Mouse (Mus musculus) erythroid progenitor cell, adult 5-6 weeks (primary cell): ENCODE results near the gene Xlr4c. TPM values are rescaled to one million over a fixed set of nuclear protein-coding genes. Genes with fewer than 3 reads are reported as not detected.
"Not testable (repeated sequence)": the region's sequence is repeated elsewhere in the genome, so short reads cannot be mapped to it uniquely, and the experiment has no call there.

ENCODE experiments used
- ATAC-seq: replicated peaks from 2 replicates; pipeline ENCODE4 v1.8.0; 2016; ENCODE audit warnings: moderate number of reproducible peaks, mild to moderate bottlenecking, moderate TSS enrichment, inconsistent platforms; ENCODE audit not compliant: poor library complexity, low FRiP score, severe bottlenecking
- total RNA-seq, 2 experiments: library from RNA; stranded (forward) in 1 of 2; stranded (reverse) in 1 of 2; fragments of 150-400 nt in 1 of 2; fragments of 186-747, 209-891 nt in 1 of 2; gene quantifications; 2 replicates each; pipeline versions ENCODE4 v1.2.3 to v1.2.4; 2015 to 2017; ENCODE audit warnings: low replicate concordance in 2 of 2

Xlr4c gene
- total RNA-seq (2015; ENCODE audit: low replicate concordance) (7.1 TPM in 1 of 2 replicates, not detected in the other), total RNA-seq (2017; ENCODE audit: low replicate concordance) (14.4 TPM in 1 of 2 replicates, not detected in the other)

DNA sequence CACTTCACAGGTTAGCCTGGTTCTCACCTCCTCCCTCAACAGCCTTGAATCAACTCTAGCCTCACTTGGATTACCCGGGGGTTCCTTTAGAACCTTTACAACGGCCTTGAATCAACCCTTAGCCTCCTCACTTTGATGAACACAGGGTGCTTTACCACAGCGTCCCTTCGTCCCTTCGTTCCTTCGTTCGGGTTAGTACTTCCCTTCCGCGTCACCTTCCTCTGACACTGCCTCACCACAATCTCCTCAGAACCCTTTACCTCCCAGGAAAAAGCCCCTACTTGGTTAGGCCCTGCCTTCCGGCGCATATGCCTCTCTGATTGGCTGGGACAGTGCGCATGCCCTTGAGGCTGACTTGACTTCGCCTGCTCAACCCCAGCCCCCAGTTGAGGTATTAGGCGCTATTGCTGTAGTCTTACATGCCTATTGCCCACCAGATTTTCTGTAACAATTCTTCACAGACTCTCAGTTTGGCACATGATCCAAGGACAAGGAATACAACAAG lies at the start of gene Xlr4c:
Gene Xlr4c, minus strand, starts transcription at position 310 of the 505 bp plus-strand sequence.
- ATAC-seq, result not testable (repeated sequence)

DNA sequence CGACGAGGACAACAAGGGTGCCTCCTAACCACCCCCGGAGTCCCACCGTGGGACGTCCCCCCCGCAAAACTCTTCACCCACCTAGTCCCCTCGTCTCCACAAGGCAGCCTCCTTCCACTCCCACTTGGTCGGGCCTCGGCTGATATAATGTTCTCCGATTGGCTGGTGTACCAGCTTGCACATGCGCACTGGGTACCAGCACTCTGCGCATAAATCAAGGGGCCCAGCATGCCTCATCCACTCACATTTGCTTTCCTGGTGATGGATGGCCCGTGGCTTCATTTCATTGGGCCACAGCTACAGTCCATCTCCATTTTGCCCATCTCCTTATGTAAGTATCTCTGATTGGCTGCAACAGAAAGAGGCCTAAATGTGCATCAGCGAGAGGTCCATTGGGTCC lies 22.3 kb upstream of the Xlr4c start, which contains the start of gene Xlr3c:
Gene Xlr3c, minus strand, starts transcription at position 121 of the 400 bp plus-strand sequence.
- ATAC-seq, result not testable (repeated sequence)

DNA sequence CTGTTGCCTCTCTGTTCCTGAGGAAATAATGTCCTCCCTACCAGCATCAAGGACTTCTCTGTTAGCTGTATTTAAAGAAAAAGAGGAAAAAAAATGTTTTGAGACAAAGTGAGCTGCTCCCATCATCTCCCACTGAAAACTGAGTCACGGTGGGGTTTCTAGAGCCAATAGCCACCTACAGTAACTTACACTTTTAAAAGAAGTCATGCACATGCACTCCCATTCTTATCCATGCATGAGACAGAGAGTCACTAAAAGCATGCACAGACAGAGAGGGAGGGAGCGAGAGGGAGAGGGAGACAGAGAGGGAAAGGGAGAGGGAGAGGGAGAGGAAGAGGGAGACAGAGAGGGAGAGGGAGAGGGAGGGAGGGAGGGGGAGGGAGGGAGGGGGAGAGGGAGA lies 19.5 kb upstream of the Xlr4c start:
- not testable (repeated sequence) for ATAC-seq

DNA sequence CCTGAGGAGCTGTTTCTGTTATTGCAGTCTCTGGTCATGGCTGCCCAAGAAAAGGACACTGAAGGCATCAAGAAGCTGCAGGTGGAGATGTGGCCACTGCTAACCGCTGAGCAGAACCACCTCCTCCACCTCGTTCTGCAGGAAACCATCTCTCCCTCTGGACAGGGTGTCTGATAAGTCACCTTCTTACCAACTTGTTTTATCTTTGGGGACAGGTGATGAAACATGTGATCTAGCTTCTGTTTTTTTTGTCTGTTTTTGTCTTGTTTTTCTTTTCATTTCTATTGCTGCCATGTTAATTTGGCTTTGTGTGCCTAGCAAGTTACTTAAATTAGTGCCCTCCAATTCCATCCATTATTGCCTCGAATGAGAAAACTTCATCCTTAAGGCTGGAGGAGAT lies 13.6 kb downstream of the Xlr4c start:
- ATAC-seq, result no peak

DNA sequence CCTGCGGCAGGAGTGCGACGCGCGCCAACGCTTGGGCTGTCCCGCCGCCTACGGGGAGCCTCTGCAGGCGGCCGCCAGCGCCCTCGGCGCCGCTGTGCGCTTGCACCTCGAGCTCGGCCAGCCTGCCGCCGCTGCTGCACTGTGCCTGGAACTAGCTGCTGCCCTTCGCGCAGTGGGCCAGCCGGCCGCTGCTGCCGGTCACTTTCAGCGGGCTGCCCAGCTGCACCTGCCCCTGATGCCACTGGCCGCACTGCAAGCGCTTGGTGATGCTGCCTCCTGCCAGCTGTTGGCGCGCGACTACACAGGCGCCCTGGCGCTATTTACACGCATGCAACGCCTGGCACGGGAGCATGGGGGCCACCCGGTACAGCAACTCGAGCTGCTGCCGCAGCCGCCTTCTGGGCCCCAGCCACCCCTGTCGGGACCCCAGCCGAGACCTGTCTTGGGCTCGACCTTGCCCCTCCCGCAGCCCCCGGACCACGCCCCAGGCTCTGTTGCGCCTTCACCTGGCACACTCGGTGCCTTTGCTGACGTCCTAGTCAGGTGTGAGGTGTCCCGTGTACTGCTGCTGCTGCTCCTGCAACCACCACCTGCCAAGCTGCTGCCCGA lies 14.2 kb downstream of the Xlr4c start:
- 0 out of 2 replicates have a peak, but pooled peaks have one; percentile 30 for ATAC-seq

DNA sequence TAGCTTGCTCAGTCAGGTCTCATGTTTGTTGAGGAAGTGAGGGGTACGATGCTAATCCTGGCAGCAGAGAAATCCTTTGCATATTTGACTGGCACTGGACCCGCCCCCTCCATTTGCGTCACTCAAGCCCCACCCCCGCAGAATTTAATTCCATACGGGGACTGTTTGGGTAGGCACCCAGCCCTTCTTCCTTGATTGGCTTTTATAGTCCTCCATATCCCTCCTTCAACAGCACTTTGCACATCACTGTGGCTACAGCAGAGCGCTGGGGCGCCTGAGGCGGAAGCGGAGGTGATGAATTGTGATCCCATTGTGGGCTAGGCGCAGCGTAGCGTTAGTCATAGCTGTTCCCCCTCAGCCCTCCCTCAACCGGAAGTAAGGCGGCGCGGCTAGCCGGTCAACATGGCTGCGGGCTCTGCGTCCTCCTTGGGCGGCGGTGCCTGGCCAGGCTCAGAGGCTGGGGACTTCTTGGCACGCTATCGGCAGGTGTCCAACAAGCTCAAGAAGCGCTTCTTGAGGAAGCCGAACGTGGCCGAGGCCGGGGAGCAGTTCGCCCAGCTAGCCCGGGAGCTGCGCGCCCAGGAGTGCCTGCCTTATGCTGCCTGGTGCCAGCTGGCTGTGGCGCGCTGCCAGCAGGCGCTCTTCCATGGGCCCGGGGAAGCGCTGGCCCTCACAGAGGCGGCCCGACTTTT lies 14.9 kb downstream of the Xlr4c start, which contains the start of gene F8a:
Gene F8a, plus strand, starts transcription at position 378 of the 692 bp plus-strand sequence.
- peak; percentile 98 for ATAC-seq

DNA sequence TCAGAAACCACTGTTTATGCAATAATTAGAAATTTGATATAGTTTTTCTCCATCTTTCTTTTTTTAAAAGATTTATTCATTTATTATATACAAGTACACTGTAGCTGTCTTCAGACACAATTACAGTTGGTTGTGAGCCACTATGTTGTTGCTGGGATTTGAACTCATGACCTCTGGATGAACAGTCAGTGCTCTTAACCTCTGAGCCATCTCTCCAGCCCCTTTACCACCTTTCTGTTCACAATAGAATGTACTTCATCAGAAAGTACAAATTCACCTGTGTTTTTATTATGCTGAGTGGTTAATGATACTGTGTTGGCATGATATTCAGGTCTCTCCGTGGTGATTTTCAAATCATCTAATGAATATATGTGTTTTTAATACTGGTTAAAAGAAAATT lies 17.6 kb downstream of the Xlr4c start:
- ATAC-seq, result no peak

DNA sequence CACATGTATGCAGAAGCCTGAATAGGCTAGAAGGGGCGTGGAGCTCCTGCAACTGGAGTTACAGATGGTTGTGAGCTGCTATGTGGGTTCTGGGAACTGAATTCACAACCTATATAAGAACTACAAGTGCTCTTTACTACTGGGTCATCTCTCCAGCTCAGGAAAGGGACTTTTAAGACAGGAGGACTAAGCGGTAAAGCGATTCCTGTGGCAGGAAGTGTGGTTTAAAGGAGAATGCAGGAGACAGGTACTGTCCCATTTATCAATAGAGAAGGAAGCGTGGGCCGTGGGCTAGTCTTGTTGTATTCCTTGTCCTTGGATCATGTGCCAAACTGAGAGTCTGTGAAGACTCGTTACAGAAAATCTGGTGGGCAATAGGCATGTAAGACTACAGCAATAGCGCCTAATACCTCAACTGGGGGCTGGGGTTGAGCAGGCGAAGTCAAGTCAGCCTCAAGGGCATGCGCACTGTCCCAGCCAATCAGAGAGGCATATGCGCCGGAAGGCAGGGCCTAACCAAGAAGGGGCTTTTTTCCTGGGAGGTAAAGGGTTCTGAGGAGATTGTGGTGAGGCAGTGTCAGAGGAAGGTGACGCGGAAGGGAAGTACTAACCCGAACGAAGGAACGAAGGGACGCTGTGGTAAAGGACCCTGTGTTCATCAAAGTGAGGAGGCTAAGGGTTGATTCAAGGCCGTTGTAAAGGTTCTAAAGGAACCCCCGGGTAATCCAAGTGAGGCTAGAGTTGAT lies 28.9 kb downstream of the Xlr4c start, which contains the start of gene Xlr4b:
Gene Xlr4b, plus strand, starts transcription at position 515 of the 746 bp plus-strand sequence.
- not testable (repeated sequence) for ATAC-seq

DNA sequence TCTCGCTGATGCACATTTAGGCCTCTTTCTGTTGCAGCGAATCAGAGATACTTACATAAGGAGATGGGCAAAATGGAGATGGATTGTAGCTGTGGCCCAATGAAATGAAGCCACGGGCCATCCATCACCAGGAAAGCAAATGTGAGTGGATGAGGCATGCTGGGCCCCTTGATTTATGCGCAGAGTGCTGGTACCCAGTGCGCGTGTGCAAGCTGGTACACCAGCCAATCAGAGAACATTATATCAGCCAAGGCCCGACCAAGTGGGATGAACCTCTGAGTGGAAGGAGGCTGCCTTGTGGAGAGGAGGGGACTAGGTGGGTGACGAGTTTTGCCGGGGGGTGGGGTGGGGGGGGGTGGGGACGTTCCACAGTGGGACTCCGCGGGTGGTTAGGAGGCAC lies 51.0 kb downstream of the Xlr4c start, which contains the start of gene Xlr3b:
Gene Xlr3b, plus strand, starts transcription at position 274 of the 400 bp plus-strand sequence.
- not testable (repeated sequence) for ATAC-seq

Other genes with a start within 250 kb of the Xlr4c start
- not detected in 2 replicates for gene Pnma5, start 206.0 kb downstream of the Xlr4c start, total RNA-seq (2015; ENCODE audit: low replicate concordance)
- gene Pnma5, start 206.0 kb downstream of the Xlr4c start, total RNA-seq (2017; ENCODE audit: low replicate concordance), result not detected in 2 replicates
- not detected in 2 replicates for gene Pnma3, start 178.3 kb downstream of the Xlr4c start, total RNA-seq (2015; ENCODE audit: low replicate concordance)
- gene Pnma3, start 178.3 kb downstream of the Xlr4c start, total RNA-seq (2017; ENCODE audit: low replicate concordance), result not detected in 2 replicates
- gene Xlr4a, start 160.7 kb downstream of the Xlr4c start, total RNA-seq (2015; ENCODE audit: low replicate concordance), result 2.9 and 12.2 TPM in 2 replicates
- gene Xlr4a, start 160.7 kb downstream of the Xlr4c start, total RNA-seq (2017; ENCODE audit: low replicate concordance), result 2.3 TPM in 1 of 2 replicates, not detected in the other
- gene Xlr3a, start 146.0 kb downstream of the Xlr4c start, total RNA-seq (2015; ENCODE audit: low replicate concordance), result not detected in 2 replicates
- not detected in 2 replicates for gene Xlr3a, start 146.0 kb downstream of the Xlr4c start, total RNA-seq (2017; ENCODE audit: low replicate concordance)
- not detected in 2 replicates for gene Gm14685, start 126.1 kb downstream of the Xlr4c start, total RNA-seq (2015; ENCODE audit: low replicate concordance)
- not detected in 2 replicates for gene Gm14685, start 126.1 kb downstream of the Xlr4c start, total RNA-seq (2017; ENCODE audit: low replicate concordance)
- not detected in 2 replicates for gene Xlr5b, start 94.3 kb downstream of the Xlr4c start, total RNA-seq (2015; ENCODE audit: low replicate concordance)
- not detected in 2 replicates for gene Xlr5b, start 94.3 kb downstream of the Xlr4c start, total RNA-seq (2017; ENCODE audit: low replicate concordance)
- not detected in 2 replicates for gene DXBay18, start 93.7 kb downstream of the Xlr4c start, total RNA-seq (2015; ENCODE audit: low replicate concordance)
- gene DXBay18, start 93.7 kb downstream of the Xlr4c start, total RNA-seq (2017; ENCODE audit: low replicate concordance), result not detected in 2 replicates
- not detected in 2 replicates for gene Spin2d, start 66.1 kb downstream of the Xlr4c start, total RNA-seq (2015; ENCODE audit: low replicate concordance)
- not detected in 2 replicates for gene Spin2d, start 66.1 kb downstream of the Xlr4c start, total RNA-seq (2017; ENCODE audit: low replicate concordance)
- gene Xlr3b, start 50.9 kb downstream of the Xlr4c start, total RNA-seq (2015; ENCODE audit: low replicate concordance), result not detected in 2 replicates
- 1.4 TPM in 1 of 2 replicates, not detected in the other for gene Xlr3b, start 50.9 kb downstream of the Xlr4c start, total RNA-seq (2017; ENCODE audit: low replicate concordance)
- 2.9 and 10.8 TPM in 2 replicates for gene Xlr4b, start 28.8 kb downstream of the Xlr4c start, total RNA-seq (2015; ENCODE audit: low replicate concordance)
- 5.5 TPM in 1 of 2 replicates, not detected in the other for gene Xlr4b, start 28.8 kb downstream of the Xlr4c start, total RNA-seq (2017; ENCODE audit: low replicate concordance)
- 1.7 and 1.8 TPM in 2 replicates for gene F8a, start 14.8 kb downstream of the Xlr4c start, total RNA-seq (2015; ENCODE audit: low replicate concordance)
- 1.3 TPM in 2 replicates for gene F8a, start 14.8 kb downstream of the Xlr4c start, total RNA-seq (2017; ENCODE audit: low replicate concordance)
- not detected in 2 replicates for gene Xlr3c, start 22.3 kb upstream of the Xlr4c start, total RNA-seq (2015; ENCODE audit: low replicate concordance)
- gene Xlr3c, start 22.3 kb upstream of the Xlr4c start, total RNA-seq (2017; ENCODE audit: low replicate concordance), result not detected in 2 replicates
- not detected in 2 replicates for gene Xlr5a, start 49.8 kb upstream of the Xlr4c start, total RNA-seq (2015; ENCODE audit: low replicate concordance)
- gene Xlr5a, start 49.8 kb upstream of the Xlr4c start, total RNA-seq (2017; ENCODE audit: low replicate concordance), result not detected in 2 replicates
- not detected in 2 replicates for gene Xlr5c, start 49.8 kb upstream of the Xlr4c start, total RNA-seq (2015; ENCODE audit: low replicate concordance)
- not detected in 2 replicates for gene Xlr5c, start 49.8 kb upstream of the Xlr4c start, total RNA-seq (2017; ENCODE audit: low replicate concordance)
- gene Gm45015, start 93.7 kb upstream of the Xlr4c start, total RNA-seq (2015; ENCODE audit: low replicate concordance), result not detected in 2 replicates
- gene Gm45015, start 93.7 kb upstream of the Xlr4c start, total RNA-seq (2017; ENCODE audit: low replicate concordance), result not detected in 2 replicates
- gene Zfp275, start 99.5 kb upstream of the Xlr4c start, total RNA-seq (2015; ENCODE audit: low replicate concordance), result 0.42 and 2.9 TPM in 2 replicates
- gene Zfp275, start 99.5 kb upstream of the Xlr4c start, total RNA-seq (2017; ENCODE audit: low replicate concordance), result 0.51 and 0.61 TPM in 2 replicates
- not detected in 2 replicates for gene Gm18336, start 155.6 kb upstream of the Xlr4c start, total RNA-seq (2015; ENCODE audit: low replicate concordance)
- gene Gm18336, start 155.6 kb upstream of the Xlr4c start, total RNA-seq (2017; ENCODE audit: low replicate concordance), result not detected in 2 replicates
- not detected in 2 replicates for gene Zfp92, start 168.0 kb upstream of the Xlr4c start, total RNA-seq (2015; ENCODE audit: low replicate concordance)
- gene Zfp92, start 168.0 kb upstream of the Xlr4c start, total RNA-seq (2017; ENCODE audit: low replicate concordance), result not detected in 2 replicates
- not detected in 2 replicates for gene Trex2, start 192.2 kb upstream of the Xlr4c start, total RNA-seq (2015; ENCODE audit: low replicate concordance)
- not detected in 2 replicates for gene Trex2, start 192.2 kb upstream of the Xlr4c start, total RNA-seq (2017; ENCODE audit: low replicate concordance)
- 9.2 and 13.0 TPM in 2 replicates for gene Haus7, start 215.9 kb upstream of the Xlr4c start, total RNA-seq (2015; ENCODE audit: low replicate concordance)
- 8.0 and 14.1 TPM in 2 replicates for gene Haus7, start 215.9 kb upstream of the Xlr4c start, total RNA-seq (2017; ENCODE audit: low replicate concordance)
- gene Bgn, start 240.5 kb upstream of the Xlr4c start, total RNA-seq (2015; ENCODE audit: low replicate concordance), result 11.2 and 28.9 TPM in 2 replicates
- 1.0 and 1.8 TPM in 2 replicates for gene Bgn, start 240.5 kb upstream of the Xlr4c start, total RNA-seq (2017; ENCODE audit: low replicate concordance)